Mouse (Mus musculus) urinary bladder, postnatal 10 days (tissue): ENCODE measurements around the gene Myh7.

Experiments used
- DNase-seq: peaks from one replicate; pipeline ENCODE4 v3.0.0; 2022; ENCODE audit warnings: low spot score

Gene Myh7

GRCm38 (mm10) chr14:54941024-54941978, 53.1 kb downstream of the Myh7 start:
- DNase-seq: no peak

GRCm38 (mm10) chr14:54940176-54940530, 54.3 kb downstream of the Myh7 start:
- DNase-seq: no peak

GRCm38 (mm10) chr14:54939434-54940175, 54.8 kb downstream of the Myh7 start:
- DNase-seq: no peak

- DNase-seq: no peak
Observed at GRCm38 (mm10) chr14:54938431-54939219, 55.8 kb downstream of the Myh7 start.

- no peak for DNase-seq
Observed at GRCm38 (mm10) chr14:54937361-54938182, 56.9 kb downstream of the Myh7 start.

GRCm38 (mm10) chr14:54936831-54937160, 57.6 kb downstream of the Myh7 start:
- DNase-seq: no peak

GRCm38 (mm10) chr14:54935904-54936830, 58.3 kb downstream of the Myh7 start, which contains the start of gene Cmtm5:
TSS of gene Cmtm5 (plus strand) at chr14:54936261.
- DNase-seq: no peak

- no peak for DNase-seq
Observed at GRCm38 (mm10) chr14:54932645-54933150, 61.7 kb downstream of the Myh7 start, which contains the start of gene Il25. TSS of gene Il25 (plus strand) at chr14:54932695.

- no peak for DNase-seq
Observed at GRCm38 (mm10) chr14:54930431-54930830, 64.0 kb downstream of the Myh7 start.

- DNase-seq: no peak
Observed at GRCm38 (mm10) chr14:54929801-54930200, 64.6 kb downstream of the Myh7 start.

GRCm38 (mm10) chr14:54927296-54927695, 67.1 kb downstream of the Myh7 start:
- DNase-seq: no peak

- DNase-seq: no peak
Observed at GRCm38 (mm10) chr14:54926401-54927158, 67.8 kb downstream of the Myh7 start.

GRCm38 (mm10) chr14:54925349-54926342, 68.8 kb downstream of the Myh7 start, which contains the start of gene Efs:
TSS of gene Efs (minus strand) at chr14:54926126.
- peak; percentile 44 for DNase-seq

- no peak for DNase-seq
Observed at GRCm38 (mm10) chr14:54924641-54925348, 69.6 kb downstream of the Myh7 start.
